Mouse (Mus musculus) embryonic fibroblast, embryonic 13.5 days (primary cell): Measurements from ENCODE around the gene Nfya. TPM values are rescaled to one million over a fixed set of nuclear protein-coding genes. Genes with fewer than 3 reads are reported as not detected.

Experiments used
- H3K27ac ChIP-seq: 2 replicates; pipeline ENCODE4 v1.5.1; 2012; ENCODE audit warnings: low read length, control low read depth, inconsistent platforms; ENCODE audit not compliant: insufficient read depth
- H3K4me1 ChIP-seq: 2 replicates; pipeline ENCODE4 v1.6.1; 2011; ENCODE audit warnings: low read length; ENCODE audit not compliant: control insufficient read depth, insufficient read depth
- H3K4me3 ChIP-seq: 2 replicates; pipeline ENCODE4 v1.5.1; 2011; ENCODE audit warnings: mild to moderate bottlenecking, control low read depth, low read length; ENCODE audit not compliant: insufficient read depth
- CTCF ChIP-seq: IDR thresholded peaks from 2 replicates; pipeline ENCODE4 v1.5.1; 2011; ENCODE audit warnings: mild to moderate bottlenecking, control low read depth, low read length, moderate library complexity, borderline replicate concordance; ENCODE audit not compliant: insufficient read depth
- POLR2A ChIP-seq: IDR thresholded peaks from 2 replicates; pipeline ENCODE4 v1.6.1; 2011; ENCODE audit warnings: low read depth, mild to moderate bottlenecking, control low read depth, low read length, moderate library complexity
- polyA plus RNA-seq: library from polyadenylated mRNA; stranded (reverse); fragments of >200 nt; gene quantifications from 2 replicates; pipeline ENCODE4 v1.2.4, GENCODE M21; 2011; ENCODE audit warnings: low read depth; ENCODE audit not compliant: missing spikeins, insufficient read length

Nfya gene
- polyA plus RNA-seq, 1 experiment = 41.5 TPM

DNA sequence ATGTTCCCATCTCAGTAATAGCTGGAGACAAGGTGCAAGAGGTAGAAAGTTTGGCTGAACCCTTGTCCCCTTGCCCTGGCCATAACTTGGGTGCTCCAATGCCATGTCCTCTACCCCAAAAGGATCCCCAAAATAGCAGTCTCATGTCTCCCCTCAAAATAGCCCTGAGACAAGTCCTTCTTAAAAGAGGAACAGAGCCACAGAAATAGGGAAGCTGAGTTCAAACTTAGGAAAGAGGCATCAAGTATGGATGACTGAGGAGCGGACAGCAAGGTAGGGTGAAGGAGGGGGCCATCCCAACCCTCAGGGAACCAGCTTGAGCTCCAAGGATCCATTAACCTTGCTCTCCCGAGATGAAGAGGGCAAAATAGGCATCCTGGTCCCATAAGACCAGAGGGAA, 62.4 kb downstream of the Nfya start:
- no peaks in the 10 kb centered on the region for H3K4me1 ChIP-seq
- TF ChIP-seq CTCF (no peak), POLR2A (no peak)
- no peak overlapping the region for H3K4me3 ChIP-seq
- H3K27ac ChIP-seq = no peak overlapping the region

DNA sequence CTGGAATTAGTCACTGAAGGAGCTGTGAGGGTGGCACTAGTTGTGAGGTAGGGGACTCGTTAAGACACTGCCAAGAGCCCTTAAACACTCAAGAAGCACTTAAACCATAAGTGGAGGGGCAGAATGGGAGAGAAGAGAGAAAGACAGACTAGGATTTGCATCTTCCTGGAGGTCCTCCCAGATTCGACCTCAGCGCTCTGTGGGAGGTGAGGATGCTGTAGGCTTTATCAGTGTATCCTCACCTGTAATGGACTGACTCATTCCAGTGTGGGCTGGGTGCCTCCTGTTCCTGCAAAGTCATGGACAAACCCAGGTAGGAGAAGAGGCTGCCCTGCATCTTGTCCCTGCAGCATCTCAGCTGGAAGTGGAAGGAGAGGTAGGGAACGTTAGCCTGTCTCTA, 62.9 kb downstream of the Nfya start:
- Histone ChIP-seq H3K4me3 (no peak overlapping the region), H3K27ac (no peak overlapping the region), H3K4me1 (no peaks in the 10 kb centered on the region)
- no peak for TF ChIP-seq POLR2A
- TF ChIP-seq CTCF = no peak

GRCm38 (mm10) chr17:48346231-48346630, 63.5 kb downstream of the Nfya start, which contains the start of gene Trem2:
Gene Trem2, plus strand, starts transcription at chr17:48346401.
- Histone ChIP-seq H3K4me3 (no peak within 1 kb of the TSS), H3K27ac (no peak within 1 kb of the TSS), H3K4me1 (no peaks in the 10 kb centered on the region)
- TF ChIP-seq CTCF = no peak
- TF ChIP-seq POLR2A = no peak

DNA sequence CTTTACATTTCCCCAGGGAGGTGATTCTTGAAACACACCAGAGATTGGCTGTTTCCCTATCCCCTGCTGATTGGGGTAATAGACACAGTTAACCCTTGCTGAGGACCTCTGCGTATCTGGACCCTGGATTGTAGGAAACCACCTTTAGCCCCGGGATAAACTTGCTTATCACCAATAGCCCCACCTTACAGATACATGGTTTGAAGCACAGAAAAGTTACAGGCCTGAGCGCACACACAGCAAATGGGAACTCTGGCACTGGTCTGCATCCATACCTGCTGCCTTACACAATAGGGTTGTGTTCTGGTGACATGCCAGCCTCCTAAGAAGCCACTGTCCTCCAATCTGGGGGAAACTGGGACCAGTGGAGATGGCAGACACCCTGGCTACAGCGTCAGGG, 63.9 kb downstream of the Nfya start:
- no peak overlapping the region for H3K4me3 ChIP-seq
- no peaks in the 10 kb centered on the region for H3K4me1 ChIP-seq
- TF ChIP-seq CTCF = no peak
- TF ChIP-seq POLR2A = no peak
- no peak overlapping the region for H3K27ac ChIP-seq

GRCm38 (mm10) chr17:48343065-48343464, 66.6 kb downstream of the Nfya start:
- TF ChIP-seq CTCF (no peak), POLR2A (no peak)
- Histone ChIP-seq H3K27ac (no peak overlapping the region), H3K4me1 (no peaks in the 10 kb centered on the region)

DNA sequence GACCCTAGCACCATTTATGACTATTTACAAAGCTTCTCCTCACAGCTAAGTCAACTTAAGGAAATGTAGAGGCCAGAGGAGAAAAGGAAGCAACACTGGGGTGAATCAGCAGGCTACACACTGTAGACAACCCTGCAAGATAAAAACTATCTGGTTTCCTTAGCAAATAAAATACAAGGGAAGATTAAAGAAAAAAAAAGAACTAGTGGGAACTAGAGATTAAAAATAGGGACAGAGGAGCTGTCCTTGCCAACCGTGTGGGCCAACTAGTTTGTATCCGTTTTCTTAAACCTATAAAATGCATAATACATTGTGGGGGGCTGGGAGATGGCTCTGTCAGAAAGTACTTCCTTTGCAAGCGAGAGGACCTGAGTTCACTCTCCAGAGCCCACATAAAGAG, 67.8 kb downstream of the Nfya start:
- Histone ChIP-seq H3K4me3 (no peak overlapping the region), H3K4me1 (no peaks in the 10 kb centered on the region), H3K27ac (no peak overlapping the region)
- TF ChIP-seq POLR2A (no peak), CTCF (no peak)

More at GRCm38 (mm10) chr17:48343065-48343464, 66.6 kb downstream of the Nfya start:
- no peak overlapping the region for H3K4me3 ChIP-seq

- TF ChIP-seq CTCF (no peak), POLR2A (no peak)
- no peak overlapping the region for H3K4me3 ChIP-seq
- H3K4me1 ChIP-seq = no peaks in the 10 kb centered on the region
- no peak overlapping the region for H3K27ac ChIP-seq
These were observed 69.4 kb downstream of the Nfya start for GRCm38 (mm10) chr17:48340267-48340666.

Other genes starting within 250 kb of the Nfya start
- not detected in 2 replicates for gene A530064D06Rik, start 242.6 kb downstream of the Nfya start, polyA plus RNA-seq
- 0.33 TPM in 1 of 2 replicates, not detected in the other for gene Trem1, start 177.1 kb downstream of the Nfya start, polyA plus RNA-seq
- gene Trem3, start 162.1 kb downstream of the Nfya start, polyA plus RNA-seq = not detected in 2 replicates
- not detected in 2 replicates for gene Treml4, start 145.6 kb downstream of the Nfya start, polyA plus RNA-seq
- gene Treml2, start 110.4 kb downstream of the Nfya start, polyA plus RNA-seq = not detected in 2 replicates
- gene B430306N03Rik, start 93.8 kb downstream of the Nfya start, polyA plus RNA-seq = 0.19 TPM in 1 of 2 replicates, not detected in the other
- gene Trem2, start 63.5 kb downstream of the Nfya start, polyA plus RNA-seq = 0.32 and 2.2 TPM in 2 replicates
- gene Treml1, start 50.0 kb downstream of the Nfya start, polyA plus RNA-seq = not detected in 2 replicates
- gene Oard1, start 108 bp upstream of the Nfya start, polyA plus RNA-seq = 17.1 and 18.9 TPM in 2 replicates
- not detected in 2 replicates for gene Apobec2, start 23.0 kb upstream of the Nfya start, polyA plus RNA-seq
- not detected in 2 replicates for gene Tspo2, start 41.6 kb upstream of the Nfya start, polyA plus RNA-seq
- not detected in 2 replicates for gene Unc5cl, start 45.0 kb upstream of the Nfya start, polyA plus RNA-seq